In genomic region chr15:91597290-91597689, GRCm38 (mm10) we compare ENCODE assay signal across 26 mouse cellular contexts.
"Had no signal": no experiment of that assay in that cellular context is flagged by ENCODE, and none has a peak within 500 bp of the region (broad histone marks: within the 10 kb centered on the region; RNA-seq: fewer than 3 reads in every experiment).

No protein-coding gene starts in this region.

- H3K4me2 ChIP-seq: embryonic facial prominence, embryonic 12.5 days; embryonic facial prominence, embryonic 13.5 days; embryonic facial prominence, embryonic 15.5 days; forebrain, embryonic 12.5 days; forebrain, embryonic 13.5 days; forebrain, embryonic 15.5 days had no signal

- ATAC-seq: forebrain, embryonic 13.5 days; forebrain, embryonic 14.5 days; forebrain, embryonic 15.5 days; forebrain, embryonic 16.5 days; forebrain, postnatal 0 days had no signal

- H3K36me3 ChIP-seq: embryonic facial prominence, embryonic 10.5 days; embryonic facial prominence, embryonic 12.5 days; embryonic facial prominence, embryonic 13.5 days; embryonic facial prominence, embryonic 15.5 days; forebrain, embryonic 10.5 days; forebrain, embryonic 12.5 days; forebrain, embryonic 15.5 days; heart, embryonic 10.5 days had no signal

- H3K4me1 ChIP-seq: embryonic facial prominence, embryonic 10.5 days; embryonic facial prominence, embryonic 12.5 days; forebrain, embryonic 10.5 days; forebrain, embryonic 12.5 days; heart, embryonic 10.5 days had no signal

- H3K27me3 ChIP-seq: embryonic facial prominence, embryonic 12.5 days; embryonic facial prominence, embryonic 13.5 days; embryonic facial prominence, embryonic 15.5 days; forebrain, embryonic 12.5 days; forebrain, embryonic 13.5 days; forebrain, embryonic 15.5 days had no signal

- DNase-seq: cerebellum, postnatal 10 days; cerebellum, postnatal 14 days; cerebellum, postnatal 25 days; cerebellum, postnatal 36 days; embryo, embryonic 11 days; forebrain, postnatal 0 days; gastrocnemius, adult 2 months; gastrocnemius, postnatal 10 days; gastrocnemius, postnatal 14 days; gastrocnemius, postnatal 25 days; gastrocnemius, postnatal 36 days; heart, adult 11 months; heart, adult 18-20 months; heart, adult 2 months had no signal

- H3K9ac ChIP-seq: embryonic facial prominence, embryonic 12.5 days; embryonic facial prominence, embryonic 13.5 days; embryonic facial prominence, embryonic 15.5 days; forebrain, embryonic 12.5 days; forebrain, embryonic 13.5 days; forebrain, embryonic 15.5 days; forebrain, postnatal 0 days had no signal

- H3K9me3 ChIP-seq: embryonic facial prominence, embryonic 10.5 days; embryonic facial prominence, embryonic 12.5 days; embryonic facial prominence, embryonic 13.5 days; embryonic facial prominence, embryonic 15.5 days; forebrain, embryonic 10.5 days; forebrain, embryonic 12.5 days; forebrain, embryonic 13.5 days; forebrain, embryonic 15.5 days; heart, embryonic 10.5 days had no signal

- H3K27ac ChIP-seq: embryonic facial prominence, embryonic 10.5 days; embryonic facial prominence, embryonic 12.5 days; embryonic facial prominence, embryonic 13.5 days; embryonic facial prominence, embryonic 15.5 days; forebrain, embryonic 10.5 days; forebrain, embryonic 12.5 days; forebrain, embryonic 13.5 days; forebrain, embryonic 15.5 days; gastrocnemius, adult 2 months; heart, adult 2 months; heart, embryonic 10.5 days had no signal

- H3K4me3 ChIP-seq: embryonic facial prominence, embryonic 10.5 days; embryonic facial prominence, embryonic 12.5 days; embryonic facial prominence, embryonic 13.5 days; embryonic facial prominence, embryonic 15.5 days; erythroblast, embryonic 14.5 days; forebrain, embryonic 10.5 days; forebrain, embryonic 12.5 days; forebrain, embryonic 13.5 days; forebrain, embryonic 15.5 days; gastrocnemius, adult 2 months; heart, adult 2 months; heart, embryonic 10.5 days had no signal
